Mouse (Mus musculus): ENCODE results near the gene Tshr. TPM values are rescaled to one million over a fixed set of nuclear protein-coding genes. Genes with fewer than 3 reads are reported as not detected.

The Tshr gene
- 0.47 and 0.84 TPM in 2 replicates for polyA plus RNA-seq (2012; rRNA removed)

DNA sequence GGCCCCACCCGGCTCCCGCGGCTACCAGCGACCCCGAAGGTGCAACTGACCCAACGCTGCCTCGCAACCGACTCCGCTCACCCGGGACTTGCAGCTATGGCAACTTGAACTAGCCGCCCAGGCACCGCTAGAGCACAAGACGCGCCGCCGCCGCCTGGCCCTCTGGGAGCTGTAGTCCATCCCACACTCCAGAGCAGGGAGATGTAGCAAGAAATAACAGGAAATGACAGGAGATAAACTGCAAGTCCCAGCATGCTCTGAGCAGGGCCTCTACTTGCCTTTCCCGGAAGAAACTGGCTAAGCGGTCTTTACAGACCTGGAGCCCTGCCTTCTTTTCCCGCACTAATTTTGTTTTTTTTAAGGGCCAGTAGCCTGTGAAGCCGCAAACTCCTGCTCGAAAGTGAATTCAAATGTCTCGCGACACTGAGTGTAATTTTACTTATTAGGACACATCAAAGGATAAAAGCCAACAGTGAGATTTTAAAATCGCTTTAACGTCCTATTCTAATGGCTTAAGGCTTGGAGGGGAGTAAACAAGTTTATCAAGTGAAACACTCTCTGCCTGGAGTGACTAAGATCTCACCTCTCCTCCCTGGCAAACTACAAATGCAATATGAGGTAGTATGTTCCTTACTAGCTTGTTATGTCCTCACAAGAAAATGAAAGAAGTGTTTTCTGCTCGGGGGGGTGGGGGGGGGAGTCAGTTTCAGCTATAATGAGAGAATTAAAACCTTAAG, at the start of gene Tshr, which contains the start of gene Cep128:
Gene Tshr (plus strand): TSS at position 283 of the 737 bp plus-strand sequence.
Gene Cep128 (minus strand): TSS at position 129 of the 737 bp plus-strand sequence.

DNA sequence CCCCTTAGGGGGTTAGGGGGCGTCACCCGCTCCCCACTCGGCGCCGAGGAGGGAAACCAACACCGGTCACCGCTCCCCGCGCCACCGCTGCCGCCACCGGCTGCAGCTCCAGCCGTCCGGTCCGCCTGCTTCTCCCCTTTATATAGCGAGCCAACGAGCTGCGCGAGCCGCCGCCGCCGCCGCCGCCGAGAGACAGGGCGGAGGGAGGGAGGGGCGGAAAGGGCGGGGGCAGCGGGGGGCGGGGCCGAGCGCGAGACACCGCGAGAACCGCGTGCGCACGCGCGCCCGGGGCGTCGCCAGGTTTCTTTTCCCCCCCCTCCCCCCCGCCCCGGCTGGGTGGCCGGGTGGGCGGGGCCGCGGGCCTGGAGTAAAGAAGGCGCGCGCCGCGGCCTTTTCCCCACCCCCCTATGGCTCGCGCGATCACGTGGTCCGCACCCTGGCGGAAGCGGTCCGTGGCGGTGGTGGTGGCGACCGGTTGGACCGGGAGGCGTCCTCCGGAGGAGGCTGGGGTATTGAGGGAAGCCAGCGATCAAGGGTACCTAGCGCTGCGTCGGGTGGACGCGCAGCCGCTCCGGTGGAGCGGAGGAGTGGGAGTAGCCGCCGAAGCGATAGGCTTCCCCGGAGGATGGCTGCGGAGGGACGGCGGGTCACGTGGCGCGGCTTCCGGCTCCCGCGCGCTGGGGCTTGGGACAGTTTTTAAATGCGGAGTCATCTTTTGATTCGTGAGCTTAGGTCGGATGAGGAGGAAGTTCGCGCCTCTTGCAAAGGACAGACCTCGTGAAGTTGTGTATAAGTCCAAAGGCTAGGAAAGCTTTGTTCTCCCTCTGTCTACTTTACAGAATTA, 205.7 kb downstream of the Tshr start, which contains the start of gene Gtf2a1:
Gene Gtf2a1 (minus strand): TSS at position 641 of the 844 bp plus-strand sequence.

Other genes with a start within 250 kb of the Tshr start
- 1.3 and 1.8 TPM in 2 replicates for gene Cep128, start 154 bp upstream of the Tshr start, polyA plus RNA-seq (2012; rRNA removed)
- gene Gtf2a1, start 205.9 kb downstream of the Tshr start, polyA plus RNA-seq (2012; rRNA removed), result 7.7 and 8.8 TPM in 2 replicates

Data from colon, adult 2 months (tissue).